Mouse (Mus musculus) T-cell, adult 2 months (primary cell): ENCODE measurements at regions not wholly inside any gene's neighbourhood (a gene's known extent, or its start where the extent isn't known, plus 50 kb on each side); places are given as distances from the start of the nearest gene placed in this dataset.

Source experiments
- DNase-seq: peaks from one replicate; pipeline ENCODE4 v3.0.0; 2022; ENCODE audit warnings: low spot score

- no peak for DNase-seq
These were observed 415.5 kb downstream of the Adamts20 start for GRCm38 (mm10) chr15:94049638-94050273.

DNA sequence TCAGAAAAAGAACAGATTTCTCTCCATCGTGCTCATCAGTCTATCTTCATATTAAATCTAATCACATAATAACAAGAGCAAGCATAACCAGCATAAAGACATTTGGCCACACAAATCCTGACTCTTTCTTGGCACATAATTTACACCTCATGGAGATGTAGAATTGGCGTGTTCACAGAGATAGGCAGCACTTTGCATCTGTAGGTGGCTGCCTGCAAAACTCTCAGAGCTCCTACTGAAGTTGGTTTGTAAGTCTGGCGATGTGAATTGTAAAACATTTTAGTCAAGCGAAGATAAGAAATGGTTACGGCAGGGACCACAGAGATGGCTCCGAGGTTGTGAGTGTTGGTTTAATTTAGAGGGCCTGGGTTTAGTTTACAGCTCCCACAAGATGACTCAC is 419.0 kb downstream of the Adamts20 start:
- no peak for DNase-seq

DNA sequence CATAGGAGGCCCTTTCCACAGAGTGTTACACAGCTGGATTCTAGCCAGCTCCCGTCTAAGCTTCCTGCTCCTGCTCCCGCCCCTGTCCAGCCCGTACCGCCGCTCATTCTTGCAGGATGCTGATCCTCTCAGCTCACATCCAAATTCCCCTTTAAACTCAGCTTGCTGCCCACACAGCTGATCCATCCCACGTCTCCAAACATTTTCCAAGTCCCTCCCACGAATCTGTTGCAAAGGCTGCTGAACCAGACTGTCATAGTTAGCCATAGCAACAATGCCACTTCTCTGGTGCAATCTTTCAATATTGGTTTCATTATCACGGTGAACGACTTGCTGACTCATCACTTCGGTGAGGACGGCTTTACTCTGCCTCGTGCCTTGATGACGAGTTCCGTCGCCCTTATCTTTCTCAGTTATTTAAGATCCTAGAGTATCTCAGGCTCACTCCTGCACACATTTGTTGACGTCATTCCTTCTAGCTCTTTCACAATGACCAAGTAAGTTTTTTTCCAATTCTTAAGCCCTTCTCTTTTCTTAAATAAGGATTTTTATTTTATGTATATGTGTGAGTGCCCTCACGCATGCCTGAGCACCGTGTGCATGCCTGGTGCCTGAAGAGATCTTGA is 420.0 kb downstream of the Adamts20 start:
- DNase-seq = no peak

DNA sequence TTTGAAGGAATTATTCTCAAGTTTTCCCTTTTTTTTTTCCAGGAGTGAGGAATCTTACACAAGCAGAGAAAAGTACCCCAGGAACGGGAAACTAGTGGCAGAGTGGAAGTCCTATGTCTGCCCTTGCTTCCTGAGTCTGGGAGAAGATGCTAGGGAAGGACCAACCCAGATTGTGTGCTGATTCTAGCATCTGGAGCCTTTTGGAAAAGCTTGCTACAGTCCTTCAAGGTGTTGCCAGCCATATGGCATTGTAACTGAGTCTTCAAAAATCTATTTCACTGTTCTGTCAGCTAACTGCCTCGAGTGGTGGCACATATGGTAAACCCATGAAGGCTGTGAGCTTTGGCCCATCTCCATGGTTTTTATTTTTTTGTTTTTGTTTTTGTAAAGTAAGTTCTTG is 432.3 kb downstream of the Adamts20 start:
- DNase-seq = no peak

DNA sequence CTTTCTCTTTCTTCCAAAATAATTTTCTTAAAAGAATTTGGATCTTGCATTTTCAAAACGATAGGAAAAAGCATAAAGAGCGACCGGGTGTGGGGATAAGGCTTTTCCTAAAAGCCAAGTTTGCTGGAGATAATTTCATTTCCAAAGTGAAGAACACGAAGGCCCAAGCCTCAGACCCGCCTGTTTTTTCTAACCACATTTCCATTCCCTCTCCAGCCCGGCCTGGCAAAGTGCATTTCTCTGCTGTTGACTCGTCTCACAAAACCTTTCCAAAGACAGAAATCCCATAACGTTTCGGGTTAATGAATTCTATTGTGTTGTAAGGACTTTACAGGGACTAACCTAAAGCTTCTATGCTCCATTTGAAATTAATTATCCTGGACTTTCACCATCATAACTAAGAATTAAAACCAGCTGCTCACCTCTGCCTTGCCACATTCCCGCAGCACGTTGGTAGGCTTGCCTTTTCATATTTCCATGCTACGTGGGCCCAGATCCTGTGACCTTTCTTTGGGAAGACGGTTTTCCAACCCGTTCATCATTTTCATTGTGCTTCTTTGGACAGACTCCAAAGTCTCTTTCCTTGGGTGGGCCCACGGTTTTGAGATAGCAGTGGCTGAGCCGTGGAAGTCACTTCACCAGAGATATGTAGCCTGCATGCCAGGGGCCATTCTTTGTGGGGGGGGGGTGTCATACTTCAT is 430.5 kb upstream of the Prickle1 start:
- no peak for DNase-seq

GRCm38 (mm10) chr15:94025239-94025971 is 429.7 kb upstream of the Prickle1 start:
- no peak for DNase-seq

GRCm38 (mm10) chr15:94024806-94025205 is 429.1 kb upstream of the Prickle1 start:
- DNase-seq = no peak

DNA sequence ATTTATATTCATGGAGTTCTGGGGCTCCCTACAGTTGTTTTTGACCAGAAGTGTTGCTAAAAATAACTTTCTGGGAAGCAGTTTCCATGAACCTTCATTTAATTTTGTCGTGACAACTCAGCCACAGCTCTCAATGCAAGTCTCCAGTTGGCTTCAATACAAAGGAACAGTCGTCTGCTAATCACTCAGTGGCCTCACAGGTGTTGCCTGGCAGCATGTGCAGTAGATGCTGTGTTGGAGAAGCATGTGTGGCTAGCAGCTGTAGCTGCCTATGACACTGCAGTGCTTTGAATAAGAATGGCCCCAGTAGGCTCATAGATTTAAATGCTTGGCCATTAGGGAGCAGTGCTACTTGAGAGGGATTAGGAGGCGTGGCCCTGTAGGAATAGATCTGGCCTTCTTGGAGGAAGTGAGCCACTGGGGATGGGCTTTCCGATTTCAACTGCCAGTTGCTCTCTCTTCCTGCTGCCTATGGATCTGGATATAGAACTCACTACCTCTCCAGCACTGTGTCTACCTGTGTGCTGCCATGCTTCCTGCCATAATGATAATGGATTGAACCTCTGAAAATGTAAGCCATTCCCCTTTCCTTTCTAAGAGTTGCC is 428.5 kb upstream of the Prickle1 start:
- no peak for DNase-seq

DNA sequence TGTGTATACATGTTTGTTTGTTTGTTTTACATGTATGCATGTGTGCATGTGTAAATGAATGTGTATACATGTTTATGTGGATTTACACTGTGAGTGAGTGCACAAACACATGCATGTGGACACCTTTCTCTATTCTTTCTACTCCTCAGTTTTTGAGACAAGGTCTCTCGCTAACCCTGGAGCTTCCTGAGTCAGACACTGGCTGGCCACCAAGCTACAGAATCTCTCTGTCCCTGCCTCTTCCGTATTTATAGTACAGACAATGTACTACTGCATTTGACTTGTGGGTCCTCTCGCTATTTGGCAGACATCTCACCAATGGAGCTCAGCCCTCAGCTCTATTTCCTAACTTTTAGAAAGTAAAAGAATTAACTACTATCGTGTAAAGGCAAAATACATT is 427.8 kb upstream of the Prickle1 start:
- no peak for DNase-seq

DNA sequence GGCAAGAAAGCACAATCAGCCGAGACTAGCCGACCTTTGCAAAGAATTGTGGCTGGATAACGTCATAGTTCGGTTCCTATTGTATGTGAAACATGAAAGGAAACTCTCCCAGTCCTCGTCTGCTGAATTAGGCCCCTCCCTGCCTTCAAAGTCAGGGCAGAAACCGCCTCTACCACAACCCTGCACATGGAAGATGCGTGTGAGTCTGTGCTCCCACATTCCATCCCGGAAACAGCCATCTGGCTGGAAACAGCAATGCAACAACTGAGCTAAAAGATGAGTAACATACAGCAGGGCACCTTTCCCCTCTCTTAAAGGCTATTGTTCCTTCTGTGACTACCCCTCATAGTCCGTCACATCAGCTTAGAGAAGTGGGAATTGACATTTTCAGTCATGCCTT is 422.1 kb upstream of the Prickle1 start:
- DNase-seq = no peak

DNA sequence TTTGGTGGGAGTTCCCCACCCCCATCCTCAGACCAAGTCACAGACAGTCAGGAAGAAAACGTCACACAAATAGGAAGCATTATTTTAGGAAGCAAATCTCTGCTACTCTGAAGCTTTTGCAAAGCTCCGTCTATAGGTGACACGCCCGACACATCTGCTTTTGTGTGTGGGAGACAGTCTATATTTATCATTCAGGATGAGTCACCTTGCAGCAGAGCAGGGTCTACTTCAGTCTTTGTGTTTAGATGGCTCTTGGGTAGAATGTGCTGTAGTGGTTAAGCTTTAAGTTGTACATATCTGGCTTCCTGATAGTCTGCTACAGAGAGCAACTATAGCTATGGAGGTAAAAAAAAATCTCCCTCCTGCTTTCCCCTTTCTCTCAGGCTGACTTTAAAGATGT is 415.8 kb upstream of the Prickle1 start:
- DNase-seq = no peak

- DNase-seq = no peak
These were observed 410.4 kb upstream of the Prickle1 start for GRCm38 (mm10) chr15:94006082-94006481.

DNA sequence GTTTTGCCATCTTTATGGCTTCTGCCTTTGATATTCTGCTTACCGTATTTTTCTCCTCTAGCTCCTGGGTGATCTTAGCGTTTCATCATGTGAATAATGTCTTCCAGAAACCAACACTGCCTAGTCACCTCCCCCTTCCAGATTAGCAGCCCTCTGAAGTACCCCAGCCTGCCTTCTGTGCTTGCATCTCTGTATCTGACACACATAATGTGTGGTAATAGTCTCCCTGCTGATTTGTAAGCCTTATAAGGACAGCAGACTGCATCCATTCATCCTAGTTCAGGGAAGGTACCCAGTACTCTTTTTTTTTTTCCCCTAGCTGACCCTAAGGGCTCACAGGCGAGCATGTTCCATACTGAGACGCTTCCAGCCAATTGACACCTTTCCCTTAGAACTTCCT is 409.2 kb upstream of the Prickle1 start:
- no peak for DNase-seq

- DNase-seq = no peak
These were observed 407.5 kb upstream of the Prickle1 start for GRCm38 (mm10) chr15:94003145-94003544.

- DNase-seq = no peak
These were observed 398.9 kb upstream of the Prickle1 start for GRCm38 (mm10) chr15:93994542-93994941.

GRCm38 (mm10) chr15:93990139-93990538 is 394.4 kb upstream of the Prickle1 start:
- DNase-seq = no peak

DNA sequence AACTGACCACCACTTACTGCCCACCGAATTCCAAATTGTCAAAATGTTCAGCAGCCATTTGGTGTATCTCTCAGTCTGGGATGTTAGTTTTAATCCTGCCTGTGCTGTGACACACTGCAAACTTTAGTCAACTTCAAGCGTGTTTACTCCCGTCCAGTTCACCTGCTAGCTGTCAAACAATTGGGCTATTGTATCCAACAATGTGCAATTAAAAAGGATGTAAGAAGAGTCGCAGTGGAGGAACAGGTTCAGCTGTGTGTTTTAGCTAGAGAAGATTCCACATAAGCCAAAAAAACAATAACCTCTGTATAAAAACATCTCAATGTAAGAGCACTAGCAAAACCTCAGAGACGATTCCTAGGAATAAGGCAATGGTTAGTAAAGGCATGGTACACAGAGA is 392.7 kb upstream of the Prickle1 start:
- no peak for DNase-seq

DNA sequence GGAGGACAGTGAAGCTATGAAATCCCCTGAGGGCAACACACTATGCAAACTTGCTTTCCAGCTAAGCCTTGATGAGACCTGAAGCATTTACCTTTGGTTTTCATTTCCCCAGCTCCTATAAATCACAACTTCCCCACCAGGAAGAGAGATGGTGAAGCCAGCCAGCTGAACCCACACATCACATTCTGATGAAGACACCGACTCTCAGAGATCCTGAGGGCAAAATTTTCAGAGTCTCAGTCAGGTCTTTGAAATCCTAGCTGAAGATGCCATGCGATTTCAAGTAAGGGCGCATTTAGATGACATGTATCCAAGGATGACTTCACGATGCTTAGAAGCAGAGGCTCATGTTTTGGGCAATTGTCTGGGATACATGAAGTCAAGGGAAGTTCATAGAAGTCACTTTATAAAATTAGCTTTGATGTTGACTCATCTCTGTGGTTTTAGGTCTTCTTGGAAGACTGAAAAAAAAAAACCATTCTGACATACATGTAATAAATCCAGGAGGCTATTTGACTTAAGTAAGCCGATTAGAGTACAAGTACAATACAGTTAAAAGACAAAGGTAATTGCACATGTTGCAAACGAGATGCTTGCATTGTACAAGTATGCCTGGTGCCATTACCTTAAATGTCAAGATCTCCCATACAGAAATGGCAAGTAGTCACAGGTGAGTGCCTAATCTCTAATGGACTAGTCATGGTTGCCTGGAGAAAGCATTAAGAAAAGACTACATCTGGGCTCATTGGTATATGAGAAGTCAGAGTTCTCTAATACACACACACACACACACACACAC is 391.1 kb upstream of the Prickle1 start:
- DNase-seq = no peak

DNA sequence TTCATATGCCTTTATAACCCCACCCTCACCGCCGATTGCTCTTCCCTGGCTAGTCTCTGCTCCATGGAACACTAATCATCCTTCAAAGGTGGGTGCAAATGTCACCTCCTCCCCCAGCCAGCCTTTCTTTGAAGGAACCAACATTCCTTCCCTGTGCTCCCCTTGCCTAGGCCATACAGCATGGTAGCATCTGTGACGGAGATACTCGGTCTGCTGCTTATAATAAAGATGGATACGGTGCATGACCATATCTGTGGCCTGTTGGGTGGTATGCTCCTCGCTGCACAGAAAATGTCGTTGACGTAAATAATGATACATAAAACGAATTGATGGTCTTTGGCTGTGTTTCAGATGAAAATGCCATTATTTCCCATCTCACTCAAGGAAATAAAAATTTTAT is 386.4 kb upstream of the Prickle1 start:
- no peak for DNase-seq

- DNase-seq = no peak
These were observed 381.8 kb upstream of the Prickle1 start for GRCm38 (mm10) chr15:93977494-93977893.

DNA sequence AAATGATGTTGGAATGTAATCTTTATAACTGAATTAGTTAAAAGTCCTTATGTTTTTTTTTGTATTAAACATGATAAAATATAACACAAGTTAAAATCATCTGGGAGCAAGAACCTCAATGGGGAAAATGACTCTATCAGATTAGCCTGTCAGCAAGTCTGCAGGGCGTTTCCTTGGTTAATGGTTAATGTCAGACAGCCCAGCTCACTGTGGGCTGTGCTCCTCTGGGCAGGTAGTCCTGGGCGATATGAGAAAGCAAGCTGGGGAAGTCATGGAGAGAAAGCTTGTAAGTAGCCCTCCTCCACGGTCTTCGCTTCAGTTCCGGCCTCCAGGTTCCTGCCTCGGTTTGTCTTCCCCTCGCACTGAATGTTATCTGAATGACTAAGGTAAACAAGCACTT is 379.0 kb upstream of the Prickle1 start:
- DNase-seq = no peak

DNA sequence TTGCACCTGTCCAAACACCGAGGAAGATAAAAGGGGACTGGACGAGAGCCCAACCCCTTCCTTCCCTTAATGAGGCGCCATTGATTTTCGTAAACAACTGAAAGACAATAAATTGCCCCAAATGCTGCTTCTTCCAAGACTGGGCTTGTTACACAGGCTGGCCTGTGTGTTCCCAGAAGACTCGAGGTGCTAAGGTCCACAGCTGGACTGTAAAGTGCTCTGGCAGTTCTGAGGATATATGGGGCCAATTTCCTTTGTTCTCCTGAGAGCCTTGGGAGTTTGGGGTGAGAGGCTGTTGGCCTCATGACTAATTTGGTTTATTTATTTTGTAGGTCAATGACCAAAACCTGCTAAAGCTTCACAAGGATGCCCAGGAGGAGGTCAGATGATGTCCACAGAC is 377.3 kb upstream of the Prickle1 start:
- DNase-seq = no peak
